Mouse (Mus musculus) lung, embryonic 15.5 days (tissue): ENCODE data around the gene Rnf227. TPM values are rescaled to one million over a fixed set of nuclear protein-coding genes. Genes with fewer than 3 reads are reported as not detected.
"Not testable (repeated sequence)": the region's sequence is repeated elsewhere in the genome, so short reads cannot be mapped to it uniquely, and the experiment has no call there.

Source experiments
- ATAC-seq: fragments of 200-750 bp; cut with Nextera tagmentation; 2 replicates; pipeline ENCODE4 v1.8.0; 2017; ENCODE audit warnings: moderate number of reproducible peaks, borderline replicate concordance; ENCODE audit not compliant: low FRiP score, low TSS enrichment; ENCODE audit errors: extremely low read depth
- H3K27ac ChIP-seq: fragments of 300-500 bp; sonication (generic); 2 replicates; pipeline ENCODE4 v1.5.1; 2015; ENCODE audit warnings: moderate library complexity, mild to moderate bottlenecking, inconsistent platforms
- H3K27me3 ChIP-seq: fragments of 300-500 bp; sonication (generic); 2 replicates; pipeline ENCODE4 v1.6.1; 2015; ENCODE audit warnings: inconsistent platforms
- H3K36me3 ChIP-seq: fragments of 300-500 bp; sonication (generic); 2 replicates; pipeline ENCODE4 v1.6.1; 2015; ENCODE audit warnings: inconsistent platforms
- H3K4me1 ChIP-seq: fragments of 300-500 bp; sonication (generic); 2 replicates; pipeline ENCODE4 v1.6.1; 2015; ENCODE audit warnings: inconsistent platforms
- H3K4me2 ChIP-seq: fragments of 300-500 bp; sonication (generic); 2 replicates; pipeline ENCODE4 v1.6.1; 2015; ENCODE audit warnings: inconsistent platforms, mild to moderate bottlenecking, moderate library complexity
- H3K4me3 ChIP-seq: fragments of 300-500 bp; sonication (generic); 2 replicates; pipeline ENCODE4 v1.5.1; 2015; ENCODE audit warnings: mild to moderate bottlenecking, inconsistent platforms
- H3K9ac ChIP-seq: fragments of 300-500 bp; sonication (generic); 2 replicates; pipeline ENCODE4 v1.6.1; 2015; ENCODE audit warnings: inconsistent platforms
- H3K9me3 ChIP-seq: fragments of 300-500 bp; sonication (generic); 2 replicates; pipeline ENCODE4 v1.6.1; 2016; ENCODE audit warnings: inconsistent platforms
- WGBS: fragments of 180-500 bp; shearing (Covaris S2); methylation state at CpG from one replicate; pipeline ENCODE4 v1.1.7; 2015; 5-methylcytosine and 5-hydroxymethylcytosine counted together
- polyA plus RNA-seq: library from polyadenylated mRNA; unstranded; fragments of >200 nt; fragmentation: Nextera tagmentation; extraction: Ambion mirVana; gene quantifications from 2 replicates; pipeline ENCODE4 v1.2.1, GENCODE M21; 2015

Gene Rnf227
- 12.0 and 14.8 TPM in 2 replicates for polyA plus RNA-seq

DNA sequence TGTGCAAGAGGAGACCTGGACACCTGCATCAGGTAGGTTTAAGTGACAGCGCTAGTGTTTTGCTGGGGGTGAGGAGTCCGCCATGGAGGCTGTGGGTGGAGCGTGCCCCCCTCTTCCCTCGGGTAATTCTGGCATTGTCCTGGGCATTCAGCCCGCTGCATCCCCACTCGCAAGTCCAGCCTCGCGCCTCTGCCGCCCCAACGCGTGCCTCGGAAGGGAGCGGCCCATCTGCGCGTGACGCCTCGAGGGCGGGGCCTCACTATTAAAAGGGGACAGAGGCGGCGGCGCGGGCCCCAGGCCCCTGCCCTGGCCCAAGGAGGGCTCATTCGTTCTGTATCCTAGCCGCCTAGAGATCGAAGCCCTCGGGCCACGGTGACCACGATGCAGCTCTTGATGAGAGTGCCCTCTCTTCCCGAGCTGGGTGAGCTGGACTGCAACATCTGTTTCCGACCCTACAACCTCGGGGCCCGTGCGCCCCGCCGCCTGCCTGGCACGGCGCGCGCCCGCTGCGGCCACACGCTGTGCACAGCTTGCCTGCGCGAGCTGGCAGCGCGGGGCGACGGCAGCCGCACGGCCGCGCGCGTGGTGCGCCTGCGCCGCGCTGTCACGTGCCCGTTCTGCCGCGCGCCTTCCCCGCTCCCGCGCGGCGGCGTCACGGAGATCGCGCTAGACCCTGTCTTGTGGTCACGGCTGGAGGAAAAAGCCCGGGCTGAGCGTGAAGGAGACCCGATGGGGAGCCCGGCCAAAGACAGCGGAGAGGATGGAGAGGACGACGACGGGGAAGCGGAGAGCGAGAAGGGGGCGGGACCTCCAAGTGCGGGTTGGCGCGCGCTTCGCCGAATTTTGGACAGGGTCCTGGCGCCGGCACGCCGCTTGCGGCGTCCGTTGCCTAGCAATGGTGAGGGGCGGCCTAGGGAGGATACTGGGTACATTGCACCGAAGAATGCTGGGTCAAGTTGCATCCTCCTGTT lies at the start of gene Rnf227:
Rnf227 (plus strand) TSS at position 301 of the 971 bp plus-strand sequence.
- 2% methylated on average over 99 of the region's 99 CpGs for WGBS
- Histone ChIP-seq H3K36me3 (peaks cover 27% of the 10 kb centered on the region), H3K27me3 (no peaks in the 10 kb centered on the region), H3K4me1 (peaks cover 16% of the 10 kb centered on the region), H3K9me3 (no peaks in the 10 kb centered on the region), H3K4me3 (peak within 1 kb of the TSS; percentile 59), H3K9ac (peak within 1 kb of the TSS; percentile 66), H3K4me2 (peak within 1 kb of the TSS; percentile 93), H3K27ac (peak within 1 kb of the TSS; percentile 70)
- peak; percentile 85 for ATAC-seq

- H3K27ac ChIP-seq, result no peak overlapping the region
- no peak overlapping the region for H3K4me2 ChIP-seq
- ATAC-seq, result no peak
- no peaks in the 10 kb centered on the region for H3K36me3 ChIP-seq
- no peak overlapping the region for H3K9ac ChIP-seq
- no peaks in the 10 kb centered on the region for H3K27me3 ChIP-seq
- no peaks in the 10 kb centered on the region for H3K9me3 ChIP-seq
- H3K4me1 ChIP-seq, result no peaks in the 10 kb centered on the region
- H3K4me3 ChIP-seq, result no peak overlapping the region
- 84% methylated on average over 5 of the region's 5 CpGs for WGBS
Observed at GRCm38 (mm10) chr11:69291111-69291510, 49.1 kb upstream of the Rnf227 start.

GRCm38 (mm10) chr11:69295286-69295685 lies 45.0 kb upstream of the Rnf227 start:
- no peaks in the 10 kb centered on the region for H3K4me1 ChIP-seq
- no peak for ATAC-seq
- 0 out of 2 replicates have a peak, but pooled peaks cover 4% of the 10 kb centered on the region for H3K36me3 ChIP-seq
- no peak overlapping the region for H3K4me2 ChIP-seq
- no peak overlapping the region for H3K27ac ChIP-seq
- H3K4me3 ChIP-seq, result no peak overlapping the region
- H3K9me3 ChIP-seq, result no peaks in the 10 kb centered on the region
- H3K9ac ChIP-seq, result no peak overlapping the region
- 83% methylated on average over 3 of the region's 3 CpGs for WGBS
- H3K27me3 ChIP-seq, result no peaks in the 10 kb centered on the region

DNA sequence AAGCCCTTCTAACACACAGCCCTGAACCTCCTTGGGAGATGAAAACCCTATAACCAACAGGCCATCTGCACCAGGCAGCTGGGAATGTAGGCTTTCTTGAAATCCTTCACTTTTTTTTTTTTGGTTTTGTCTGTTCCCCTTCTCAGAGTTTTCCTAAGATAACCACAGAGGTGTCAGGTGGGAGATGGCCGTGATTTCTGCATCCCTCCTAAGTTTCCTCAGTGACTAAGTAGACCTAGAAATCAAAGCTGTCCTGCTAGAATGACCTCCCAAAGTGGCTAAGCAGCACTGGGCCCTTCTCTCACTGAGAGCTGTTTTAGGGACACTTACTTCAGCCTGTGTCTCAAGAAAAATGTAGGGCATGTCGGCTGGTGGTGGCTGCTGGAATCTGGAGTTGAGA lies 42.5 kb upstream of the Rnf227 start:
- no peak for ATAC-seq
- no peak overlapping the region for H3K4me2 ChIP-seq
- H3K27me3 ChIP-seq, result no peaks in the 10 kb centered on the region
- no peaks in the 10 kb centered on the region for H3K9me3 ChIP-seq
- no peak overlapping the region for H3K4me3 ChIP-seq
- H3K9ac ChIP-seq, result no peak overlapping the region
- H3K4me1 ChIP-seq, result no peaks in the 10 kb centered on the region
- WGBS, result 80% methylated on average over 2 of the region's 2 CpGs
- peaks cover 21% of the 10 kb centered on the region for H3K36me3 ChIP-seq
- H3K27ac ChIP-seq, result no peak overlapping the region

DNA sequence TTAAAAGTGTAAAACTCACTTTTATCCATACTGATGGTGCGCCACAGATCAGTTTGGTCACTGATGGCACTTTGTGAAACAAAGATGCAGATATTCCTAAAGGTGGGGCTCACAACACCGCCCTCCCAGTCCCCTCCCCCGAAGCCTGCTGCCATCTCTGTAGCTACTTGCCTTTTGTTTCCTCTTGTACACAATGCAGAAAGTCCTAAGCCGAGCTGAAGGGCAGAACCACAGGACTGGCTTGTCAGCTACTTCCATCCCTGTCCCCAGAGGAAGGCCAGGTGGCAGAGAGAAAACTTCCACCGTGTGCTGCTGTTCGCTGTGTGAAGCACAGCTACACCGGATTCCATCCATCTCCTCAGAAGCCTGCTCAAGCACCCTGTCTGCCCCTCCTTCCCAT lies 42.0 kb upstream of the Rnf227 start:
- no peaks in the 10 kb centered on the region for H3K4me1 ChIP-seq

GRCm38 (mm10) chr11:69302817-69303216 lies 37.4 kb upstream of the Rnf227 start:
- Histone ChIP-seq H3K9ac (no peak overlapping the region), H3K36me3 (peaks cover 48% of the 10 kb centered on the region), H3K27ac (no peak overlapping the region), H3K4me2 (no peak overlapping the region), H3K4me3 (no peak overlapping the region), H3K27me3 (no peaks in the 10 kb centered on the region), H3K4me1 (no peaks in the 10 kb centered on the region), H3K9me3 (no peaks in the 10 kb centered on the region)
- no peak for ATAC-seq
- 77% methylated on average over 7 of the region's 7 CpGs for WGBS

More for the DNA sequence above, 42.0 kb upstream of the Rnf227 start:
- H3K36me3 ChIP-seq, result peaks cover 25% of the 10 kb centered on the region
- H3K27me3 ChIP-seq, result no peaks in the 10 kb centered on the region
- no peak overlapping the region for H3K9ac ChIP-seq
- WGBS, result 79% methylated on average over 7 of the region's 7 CpGs
- no peak overlapping the region for H3K4me2 ChIP-seq
- no peaks in the 10 kb centered on the region for H3K9me3 ChIP-seq
- ATAC-seq, result no peak
- H3K27ac ChIP-seq, result no peak overlapping the region
- H3K4me3 ChIP-seq, result no peak overlapping the region

GRCm38 (mm10) chr11:69305291-69305690 lies 35.0 kb upstream of the Rnf227 start:
- 91% methylated on average over 9 of the region's 9 CpGs for whole genome bisulfite sequencing
- no peak overlapping the region for H3K4me2 ChIP-seq
- H3K4me3 ChIP-seq, result no peak overlapping the region
- no peak overlapping the region for H3K9ac ChIP-seq
- no peaks in the 10 kb centered on the region for H3K27me3 ChIP-seq
- no peaks in the 10 kb centered on the region for H3K4me1 ChIP-seq
- no peaks in the 10 kb centered on the region for H3K9me3 ChIP-seq
- no peak for ATAC-seq
- H3K36me3 ChIP-seq, result peaks cover 65% of the 10 kb centered on the region
- no peak overlapping the region for H3K27ac ChIP-seq

GRCm38 (mm10) chr11:69306039-69306438 lies 34.2 kb upstream of the Rnf227 start:
- no peak for ATAC-seq
- no peak overlapping the region for H3K4me3 ChIP-seq
- no peaks in the 10 kb centered on the region for H3K9me3 ChIP-seq
- WGBS, result 95% methylated on average over 2 of the region's 2 CpGs
- peaks cover 68% of the 10 kb centered on the region for H3K36me3 ChIP-seq
- H3K27ac ChIP-seq, result no peak overlapping the region
- H3K4me1 ChIP-seq, result no peaks in the 10 kb centered on the region
- H3K27me3 ChIP-seq, result no peaks in the 10 kb centered on the region
- no peak overlapping the region for H3K4me2 ChIP-seq
- H3K9ac ChIP-seq, result no peak overlapping the region

- no peaks in the 10 kb centered on the region for H3K4me1 ChIP-seq
- H3K27ac ChIP-seq, result no peak overlapping the region
- no peak for ATAC-seq
- no peak overlapping the region for H3K9ac ChIP-seq
- 72% methylated on average over 7 of the region's 7 CpGs for WGBS
- H3K4me2 ChIP-seq, result no peak overlapping the region
- no peaks in the 10 kb centered on the region for H3K9me3 ChIP-seq
- no peak overlapping the region for H3K4me3 ChIP-seq
- peaks cover 45% of the 10 kb centered on the region for H3K36me3 ChIP-seq
- H3K27me3 ChIP-seq, result no peaks in the 10 kb centered on the region
Observed at GRCm38 (mm10) chr11:69311266-69311665, 29.0 kb upstream of the Rnf227 start.

- no peak overlapping the region for H3K27ac ChIP-seq
- H3K36me3 ChIP-seq, result peaks cover 37% of the 10 kb centered on the region
- no peak overlapping the region for H3K4me3 ChIP-seq
- H3K4me2 ChIP-seq, result no peak overlapping the region
- no peak for ATAC-seq
- H3K9me3 ChIP-seq, result no peaks in the 10 kb centered on the region
- H3K9ac ChIP-seq, result no peak overlapping the region
- no peaks in the 10 kb centered on the region for H3K4me1 ChIP-seq
- 96% methylated on average over 6 of the region's 6 CpGs for WGBS
- no peaks in the 10 kb centered on the region for H3K27me3 ChIP-seq
Observed at GRCm38 (mm10) chr11:69316361-69316760, 23.9 kb upstream of the Rnf227 start.

- peaks cover 34% of the 10 kb centered on the region for H3K36me3 ChIP-seq
- not testable (repeated sequence) for ATAC-seq
Observed at GRCm38 (mm10) chr11:69318000-69318399, 22.3 kb upstream of the Rnf227 start.

DNA sequence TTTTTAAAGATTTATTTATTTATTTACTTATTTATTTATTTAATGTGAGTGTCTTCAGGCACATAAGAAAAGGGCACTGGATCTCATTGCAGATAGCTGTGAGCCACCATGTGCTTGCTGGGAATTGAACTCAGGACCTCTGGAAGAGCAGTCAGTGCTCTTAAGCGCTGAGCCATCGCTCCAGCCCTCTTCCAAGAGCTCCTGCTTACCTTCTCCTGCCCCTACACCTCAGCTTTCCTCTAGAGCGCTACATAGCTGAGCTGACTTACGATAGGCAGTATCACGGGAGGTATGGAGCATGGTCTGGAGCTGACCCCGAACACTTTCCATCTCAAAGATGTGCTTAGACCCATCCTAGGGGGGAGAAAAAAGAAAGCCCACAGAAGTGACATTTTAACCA lies 18.7 kb upstream of the Rnf227 start:
- no peak overlapping the region for H3K4me3 ChIP-seq
- ATAC-seq, result no peak
- H3K27me3 ChIP-seq, result peaks cover 2% of the 10 kb centered on the region
- H3K36me3 ChIP-seq, result peaks cover 27% of the 10 kb centered on the region
- H3K9ac ChIP-seq, result peak overlapping the region; percentile 86; the same call in 1 of the 2 replicates
- H3K9me3 ChIP-seq, result no peaks in the 10 kb centered on the region
- H3K4me1 ChIP-seq, result peaks cover 37% of the 10 kb centered on the region
- no peak overlapping the region for H3K27ac ChIP-seq
- WGBS, result 85% methylated on average over 6 of the region's 6 CpGs
- H3K4me2 ChIP-seq, result peak overlapping the region; percentile 87; the same call in 1 of the 2 replicates

More at GRCm38 (mm10) chr11:69318000-69318399, 22.3 kb upstream of the Rnf227 start:
- not testable (repeated sequence) for H3K4me2 ChIP-seq, H3K9ac ChIP-seq, H3K27me3 ChIP-seq, H3K27ac ChIP-seq, H3K4me3 ChIP-seq, H3K9me3 ChIP-seq
- peaks cover 14% of the 10 kb centered on the region for H3K4me1 ChIP-seq
- WGBS, result 79% methylated on average over 3 of the region's 3 CpGs
